Mouse (Mus musculus): ENCODE measurements at regions not wholly inside any gene's neighbourhood (a gene's known extent, or its start where the extent isn't known, plus 50 kb on each side); places are given as distances from the start of the nearest gene placed in this dataset.
"Not testable (repeated sequence)": the region's sequence is repeated elsewhere in the genome, so short reads cannot be mapped to it uniquely, and the experiment has no call there.

- no peak for DNase-seq (ENCODE audit: low spot score)
These were observed 203.4 kb upstream of the 2610301B20Rik start for GRCm38 (mm10) chr4:10670846-10671428.

GRCm38 (mm10) chr4:10691086-10691485, 183.2 kb upstream of the 2610301B20Rik start:
- DNase-seq (ENCODE audit: low spot score) = no peak

- peak; percentile 31 for DNase-seq (ENCODE audit: low spot score)
These were observed 181.4 kb upstream of the 2610301B20Rik start for GRCm38 (mm10) chr4:10692860-10693259.

- DNase-seq (ENCODE audit: low spot score) = no peak
These were observed 180.7 kb upstream of the 2610301B20Rik start for GRCm38 (mm10) chr4:10693446-10694105.

- not testable (repeated sequence) for DNase-seq (ENCODE audit: low spot score)
These were observed 180.1 kb upstream of the 2610301B20Rik start for GRCm38 (mm10) chr4:10694106-10694748.

- no peak for DNase-seq (ENCODE audit: low spot score)
These were observed 177.0 kb upstream of the 2610301B20Rik start for GRCm38 (mm10) chr4:10697225-10697836.

GRCm38 (mm10) chr4:10698637-10699036, 175.7 kb upstream of the 2610301B20Rik start:
- DNase-seq (ENCODE audit: low spot score) = no peak

- DNase-seq (ENCODE audit: low spot score) = no peak
These were observed 172.8 kb upstream of the 2610301B20Rik start for GRCm38 (mm10) chr4:10701479-10701878.

GRCm38 (mm10) chr4:10703212-10703611, 171.1 kb upstream of the 2610301B20Rik start:
- no peak for DNase-seq (ENCODE audit: low spot score)

- no peak for DNase-seq (ENCODE audit: low spot score)
These were observed 167.2 kb upstream of the 2610301B20Rik start for GRCm38 (mm10) chr4:10707016-10707657.

- no peak for DNase-seq (ENCODE audit: low spot score)
These were observed 166.6 kb upstream of the 2610301B20Rik start for GRCm38 (mm10) chr4:10707658-10708056.

GRCm38 (mm10) chr4:10711939-10712533, 162.3 kb upstream of the 2610301B20Rik start:
- DNase-seq (ENCODE audit: low spot score) = no peak

- no peak for DNase-seq (ENCODE audit: low spot score)
These were observed 151.0 kb upstream of the 2610301B20Rik start for GRCm38 (mm10) chr4:10723341-10723740.

GRCm38 (mm10) chr4:10727894-10728293, 146.4 kb upstream of the 2610301B20Rik start:
- DNase-seq (ENCODE audit: low spot score) = no peak

- DNase-seq (ENCODE audit: low spot score) = no peak
These were observed 129.1 kb upstream of the 2610301B20Rik start for GRCm38 (mm10) chr4:10745207-10745606.

GRCm38 (mm10) chr4:10748816-10749215, 125.5 kb upstream of the 2610301B20Rik start:
- DNase-seq (ENCODE audit: low spot score) = no peak

GRCm38 (mm10) chr4:10750377-10751062, 123.8 kb upstream of the 2610301B20Rik start:
- DNase-seq (ENCODE audit: low spot score) = not testable (repeated sequence)

- no peak for DNase-seq (ENCODE audit: low spot score)
These were observed 121.1 kb upstream of the 2610301B20Rik start for GRCm38 (mm10) chr4:10753176-10753575.

- DNase-seq (ENCODE audit: low spot score) = no peak
These were observed 114.8 kb upstream of the 2610301B20Rik start for GRCm38 (mm10) chr4:10759491-10759890.

- no peak for DNase-seq (ENCODE audit: low spot score)
These were observed 106.6 kb upstream of the 2610301B20Rik start for GRCm38 (mm10) chr4:10767676-10768075.

- DNase-seq (ENCODE audit: low spot score) = no peak
These were observed 104.2 kb upstream of the 2610301B20Rik start for GRCm38 (mm10) chr4:10770026-10770643.
